Mouse (Mus musculus): ENCODE data around the gene Olfr589.
"Not testable (repeated sequence)": the region's sequence is repeated elsewhere in the genome, so short reads cannot be mapped to it uniquely, and the experiment has no call there.

Gene Olfr589

GRCm38 (mm10) chr7:103156256-103156655, at the start of gene Olfr589:
Gene Olfr589, minus strand, starts transcription at chr7:103156356.
- DNase-seq (ENCODE audit: low spot score): no peak

- not testable (repeated sequence) for DNase-seq (ENCODE audit: low spot score)
These were observed 28.3 kb upstream of the Olfr589 start, which contains the start of gene Olfr592 for GRCm38 (mm10) chr7:103184503-103184902. Gene Olfr592, plus strand, starts transcription at chr7:103184803.

GRCm38 (mm10) chr7:103178240-103178639, 22.1 kb upstream of the Olfr589 start, which contains the start of gene Olfr591:
Gene Olfr591, minus strand, starts transcription at chr7:103178340.
- no peak for DNase-seq (ENCODE audit: low spot score)

- no peak for DNase-seq (ENCODE audit: low spot score)
These were observed 13.5 kb upstream of the Olfr589 start for GRCm38 (mm10) chr7:103169697-103170096.

GRCm38 (mm10) chr7:103140579-103140978, 15.6 kb downstream of the Olfr589 start, which contains the start of gene Olfr588-ps1:
Gene Olfr588-ps1, plus strand, starts transcription at chr7:103140879.
- no peak for DNase-seq (ENCODE audit: low spot score)

GRCm38 (mm10) chr7:103125538-103125937, 30.6 kb downstream of the Olfr589 start, which contains the start of gene Olfr586:
Gene Olfr586, minus strand, starts transcription at chr7:103125638.
- no peak for DNase-seq (ENCODE audit: low spot score)

- no peak for DNase-seq (ENCODE audit: low spot score)
These were observed 36.8 kb downstream of the Olfr589 start for GRCm38 (mm10) chr7:103119406-103119805.

All from yolk sac, embryonic 10.5 days (tissue).